Mouse (Mus musculus) cerebellum, adult 11 months (tissue): ENCODE measurements around the gene Trim46.
"Not testable (repeated sequence)": the region's sequence is repeated elsewhere in the genome, so short reads cannot be mapped to it uniquely, and the experiment has no call there.

Experiments used
- DNase-seq: peaks from one replicate; pipeline ENCODE4 v3.0.0; 2022

The Trim46 gene

GRCm38 (mm10) chr3:89231345-89231744 is 14.8 kb downstream of the Trim46 start:
- no peak for DNase-seq

- no peak for DNase-seq
These were observed 15.5 kb downstream of the Trim46 start for GRCm38 (mm10) chr3:89230561-89230960.

GRCm38 (mm10) chr3:89229276-89229675 is 16.8 kb downstream of the Trim46 start:
- no peak for DNase-seq

- DNase-seq: no peak
These were observed 17.3 kb downstream of the Trim46 start, which contains the start of gene Muc1 for GRCm38 (mm10) chr3:89228836-89229235. Gene Muc1 (plus strand): TSS chr3:89229057.

GRCm38 (mm10) chr3:89228180-89228549 is 17.9 kb downstream of the Trim46 start:
- peak; percentile 81 for DNase-seq

GRCm38 (mm10) chr3:89227307-89228179 is 18.6 kb downstream of the Trim46 start:
- no peak for DNase-seq

- DNase-seq: no peak
These were observed 19.2 kb downstream of the Trim46 start, which contains the start of gene Mtx1 for GRCm38 (mm10) chr3:89226900-89227299. Gene Mtx1 (minus strand): TSS chr3:89227088.

GRCm38 (mm10) chr3:89226361-89226760 is 19.7 kb downstream of the Trim46 start:
- no peak for DNase-seq

- DNase-seq: no peak
These were observed 20.2 kb downstream of the Trim46 start for GRCm38 (mm10) chr3:89225918-89226317.

- DNase-seq: no peak
These were observed 20.7 kb downstream of the Trim46 start for GRCm38 (mm10) chr3:89225321-89225815.

GRCm38 (mm10) chr3:89224796-89225195 is 21.3 kb downstream of the Trim46 start:
- no peak for DNase-seq

GRCm38 (mm10) chr3:89221167-89221566 is 24.9 kb downstream of the Trim46 start:
- DNase-seq: no peak

GRCm38 (mm10) chr3:89219546-89219945 is 26.6 kb downstream of the Trim46 start:
- DNase-seq: no peak

GRCm38 (mm10) chr3:89218271-89218670 is 27.8 kb downstream of the Trim46 start:
- no peak for DNase-seq

GRCm38 (mm10) chr3:89216407-89216806 is 29.7 kb downstream of the Trim46 start:
- not testable (repeated sequence) for DNase-seq

- DNase-seq: peak; percentile 81
These were observed 30.3 kb downstream of the Trim46 start for GRCm38 (mm10) chr3:89215853-89216252.

- DNase-seq: no peak
These were observed 31.3 kb downstream of the Trim46 start, which contains the start of gene Thbs3 for GRCm38 (mm10) chr3:89214681-89215411. Gene Thbs3 (plus strand): TSS chr3:89215180.

- DNase-seq: peak; percentile 84
These were observed 32.1 kb downstream of the Trim46 start for GRCm38 (mm10) chr3:89213803-89214530.

GRCm38 (mm10) chr3:89210731-89211130 is 35.4 kb downstream of the Trim46 start:
- no peak for DNase-seq

GRCm38 (mm10) chr3:89210162-89210561 is 35.9 kb downstream of the Trim46 start:
- no peak for DNase-seq

GRCm38 (mm10) chr3:89209731-89210130 is 36.4 kb downstream of the Trim46 start:
- no peak for DNase-seq

- DNase-seq: no peak
These were observed 37.4 kb downstream of the Trim46 start for GRCm38 (mm10) chr3:89208736-89209135.
